Mouse (Mus musculus) myocyte (in vitro differentiated cells): ENCODE data around the gene Alyref2. TPM values are rescaled to one million over a fixed set of nuclear protein-coding genes. Genes with fewer than 3 reads are reported as not detected.
A peak's percentile ranks its signal among the peaks of the same experiment; 100 is the strongest.
"Not testable (repeated sequence)": the region's sequence is repeated elsewhere in the genome, so short reads cannot be mapped to it uniquely, and the experiment has no call there.

Experiments
- H3K27me3 ChIP-seq: one replicate; pipeline ENCODE4 v1.6.1; 2011; ENCODE audit not compliant: control insufficient read depth, insufficient read depth, insufficient read length
- H3K36me3 ChIP-seq: one replicate; pipeline ENCODE4 v1.6.1; 2011; ENCODE audit not compliant: control insufficient read depth, insufficient read depth
- H3K4me2 ChIP-seq: one replicate; pipeline ENCODE4 v1.6.1; 2011; ENCODE audit warnings: low read depth, control low read depth
- H3K4me3 ChIP-seq: one replicate; pipeline ENCODE4 v1.5.1; 2011; ENCODE audit warnings: mild to moderate bottlenecking, control low read depth, moderate library complexity
- H3K79me2 ChIP-seq: one replicate; pipeline ENCODE4 v1.6.1; 2011; ENCODE audit not compliant: control insufficient read depth, insufficient read depth
- H3ac ChIP-seq: one replicate; pipeline ENCODE4 v1.6.1; 2011; ENCODE audit not compliant: control insufficient read depth, insufficient read length
- CEBPB ChIP-seq: IDR thresholded peaks from 2 replicates; pipeline ENCODE4 v1.6.1; 2011; ENCODE audit warnings: mild to moderate bottlenecking, moderate library complexity; ENCODE audit not compliant: poor library complexity, insufficient read depth, severe bottlenecking
- E2F4 ChIP-seq: IDR thresholded peaks from one replicate; pipeline ENCODE4 v1.6.1; 2011; ENCODE audit warnings: mild to moderate bottlenecking, control low read depth, moderate library complexity; ENCODE audit not compliant: insufficient read depth
- MAX ChIP-seq: IDR thresholded peaks from one replicate; pipeline ENCODE4 v1.6.1; 2011; ENCODE audit warnings: low read depth, mild to moderate bottlenecking, control low read depth
- MYOD1 ChIP-seq, 3 experiments: IDR thresholded peaks; one replicate each; pipeline ENCODE4 v1.6.1; 2011; ENCODE audit warnings: control low read depth in 2 of 3, low read depth in 2 of 3, mild to moderate bottlenecking in 2 of 3, moderate library complexity in 1 of 3; ENCODE audit not compliant: insufficient read length in 2 of 3, control insufficient read depth in 1 of 3
- MYOG ChIP-seq, 3 experiments: IDR thresholded peaks; one replicate each; pipeline ENCODE4 v1.6.1; 2011; ENCODE audit warnings: control low read depth in 2 of 3, low read depth in 2 of 3, mild to moderate bottlenecking in 2 of 3; ENCODE audit not compliant: insufficient read length in 2 of 3, control insufficient read depth in 1 of 3, insufficient read depth in 1 of 3
- POLR2A ChIP-seq: IDR thresholded peaks from one replicate; pipeline ENCODE4 v1.6.1; 2011; ENCODE audit warnings: low read depth, mild to moderate bottlenecking, control low read depth, moderate library complexity; ENCODE audit not compliant: insufficient read length
- POLR2AphosphoS2 ChIP-seq: IDR thresholded peaks from one replicate; pipeline ENCODE4 v1.6.1; 2011; ENCODE audit warnings: low read depth, control low read depth; ENCODE audit not compliant: insufficient read length
- REST ChIP-seq: IDR thresholded peaks from one replicate; pipeline ENCODE4 v1.6.1; 2011; ENCODE audit warnings: mild to moderate bottlenecking, control low read depth, moderate library complexity; ENCODE audit not compliant: insufficient read depth, insufficient read length
- SRF ChIP-seq: IDR thresholded peaks from one replicate; pipeline ENCODE4 v1.6.1; 2011; ENCODE audit warnings: low read depth; ENCODE audit not compliant: control insufficient read depth, insufficient read length
- TCF12 ChIP-seq: IDR thresholded peaks from one replicate; pipeline ENCODE4 v1.6.1; 2011; ENCODE audit warnings: mild to moderate bottlenecking, control low read depth; ENCODE audit not compliant: poor library complexity, insufficient read depth, severe bottlenecking
- TCF3 ChIP-seq: IDR thresholded peaks from one replicate; pipeline ENCODE4 v1.6.1; 2011; ENCODE audit warnings: low read depth, control low read depth; ENCODE audit not compliant: insufficient read length
- USF1 ChIP-seq: IDR thresholded peaks from one replicate; pipeline ENCODE4 v1.6.1; 2011; ENCODE audit warnings: low read depth, mild to moderate bottlenecking, control low read depth, moderate library complexity
- polyA plus RNA-seq: library from polyadenylated mRNA; unstranded; fragments of >200 nt; fragmentation: generic; extraction: Trizol; gene quantifications from one replicate; pipeline ENCODE4 v1.2.1, GENCODE M21; 2012; ENCODE audit warnings: missing spikeins

Gene Alyref2
- polyA plus RNA-seq, 1 experiment = 6.6 TPM

GRCm38 (mm10) chr1:171470896-171471295 is 32.4 kb upstream of the Alyref2 start:
- H3K79me2 ChIP-seq = no peaks in the 10 kb centered on the region
- H3K4me3 ChIP-seq = no peak overlapping the region
- peak overlapping the region; percentile 93 for H3K4me2 ChIP-seq
- H3K27me3 ChIP-seq = no peaks in the 10 kb centered on the region
- no peaks in the 10 kb centered on the region for H3K36me3 ChIP-seq
- peak in 1 of 3 experiments; percentile 2 for TF ChIP-seq MYOG (IDR thresholded peaks at IDR 0.05; ENCODE audit: control insufficient read depth in 1 of 3, insufficient read depth in 1 of 3, insufficient read length in 2 of 3, low read depth in 2 of 3)
- TF ChIP-seq POLR2A = peak; percentile 32
- no peak for TF ChIP-seq SRF
- peak; percentile 41 for TF ChIP-seq POLR2AphosphoS2
- TF ChIP-seq CEBPB = no peak
- TF ChIP-seq TCF12 = no peak
- H3ac ChIP-seq = no peak overlapping the region

- H3K36me3 ChIP-seq = no peaks in the 10 kb centered on the region
- H3K4me2 ChIP-seq = peak overlapping the region; percentile 93
- no peaks in the 10 kb centered on the region for H3K27me3 ChIP-seq
- no peaks in the 10 kb centered on the region for H3K79me2 ChIP-seq
- no peak overlapping the region for H3ac ChIP-seq
- TF ChIP-seq SRF (no peak), TCF3 (no peak), POLR2AphosphoS2 (no peak), E2F4 (no peak), MAX (no peak), REST (no peak), POLR2A (no peak)
- H3K4me3 ChIP-seq = no peak overlapping the region
These were observed 31.8 kb upstream of the Alyref2 start for GRCm38 (mm10) chr1:171471452-171471851.

- not testable (repeated sequence) for H3K36me3 ChIP-seq, H3K79me2 ChIP-seq, H3K27me3 ChIP-seq, H3K4me3 ChIP-seq, H3K4me2 ChIP-seq, H3ac ChIP-seq
These were observed 31.3 kb upstream of the Alyref2 start for GRCm38 (mm10) chr1:171471941-171472340.

- H3K36me3 ChIP-seq = no peaks in the 10 kb centered on the region
- no peak overlapping the region for H3ac ChIP-seq
- no peak overlapping the region for H3K4me2 ChIP-seq
- no peak overlapping the region for H3K4me3 ChIP-seq
- no peaks in the 10 kb centered on the region for H3K79me2 ChIP-seq
- no peak for TF ChIP-seq MAX
- no peak for TF ChIP-seq E2F4
- no peak for TF ChIP-seq MYOD1 (IDR thresholded peaks at IDR 0.05; ENCODE audit: control insufficient read depth in 1 of 3, insufficient read length in 2 of 3, low read depth in 2 of 3)
- TF ChIP-seq TCF12 = no peak
- TF ChIP-seq SRF = no peak
- TF ChIP-seq POLR2AphosphoS2 = no peak
- TF ChIP-seq CEBPB = no peak
- no peak for TF ChIP-seq POLR2A
- no peak for TF ChIP-seq USF1
- TF ChIP-seq REST = no peak
- TF ChIP-seq MYOG (IDR thresholded peaks at IDR 0.05; ENCODE audit: control insufficient read depth in 1 of 3, insufficient read depth in 1 of 3, insufficient read length in 2 of 3, low read depth in 2 of 3) = no peak
- TF ChIP-seq TCF3 = no peak
- no peaks in the 10 kb centered on the region for H3K27me3 ChIP-seq
These were observed 29.8 kb upstream of the Alyref2 start for GRCm38 (mm10) chr1:171473506-171473905.

GRCm38 (mm10) chr1:171473920-171474640 is 29.2 kb upstream of the Alyref2 start:
- no peaks in the 10 kb centered on the region for H3K36me3 ChIP-seq
- H3ac ChIP-seq = no peak overlapping the region

More at GRCm38 (mm10) chr1:171473920-171474640, 29.2 kb upstream of the Alyref2 start:
- Histone ChIP-seq H3K79me2 (no peaks in the 10 kb centered on the region), H3K4me3 (no peak overlapping the region), H3K27me3 (no peaks in the 10 kb centered on the region), H3K4me2 (no peak overlapping the region)
- TF ChIP-seq E2F4 (no peak), CEBPB (no peak), MYOG (IDR thresholded peaks at IDR 0.05; ENCODE audit: control insufficient read depth in 1 of 3, insufficient read depth in 1 of 3, insufficient read length in 2 of 3, low read depth in 2 of 3) (no peak), USF1 (no peak), POLR2AphosphoS2 (no peak), SRF (no peak), TCF3 (no peak), POLR2A (no peak), TCF12 (no peak), MAX (no peak), REST (no peak), MYOD1 (IDR thresholded peaks at IDR 0.05; ENCODE audit: control insufficient read depth in 1 of 3, insufficient read length in 2 of 3, low read depth in 2 of 3) (no peak)
